Mouse (Mus musculus): ENCODE data around the gene Arntl2. TPM values are rescaled to one million over a fixed set of nuclear protein-coding genes. Genes with fewer than 3 reads are reported as not detected.
"Not testable (repeated sequence)": the region's sequence is repeated elsewhere in the genome, so short reads cannot be mapped to it uniquely, and the experiment has no call there.

Arntl2 gene
- polyA plus RNA-seq, 1 experiment: 5.8 TPM

- no peak for DNase-seq (ENCODE audit: low read depth)
- no peak for TF ChIP-seq CTCF (IDR thresholded peaks at IDR 0.05; ENCODE audit: borderline replicate concordance, extremely low read depth, insufficient read depth, insufficient read length)
- TF ChIP-seq POLR2A (IDR thresholded peaks at IDR 0.05; ENCODE audit: borderline replicate concordance, extremely low read depth, insufficient read depth, insufficient read length, poor library complexity, severe bottlenecking): no peak
These were observed 35.1 kb upstream of the Arntl2 start for GRCm38 (mm10) chr6:146760736-146761135.

GRCm38 (mm10) chr6:146762264-146762898, 33.5 kb upstream of the Arntl2 start:
- DNase-seq (ENCODE audit: low read depth): peak; percentile 43
- TF ChIP-seq POLR2A (IDR thresholded peaks at IDR 0.05; ENCODE audit: borderline replicate concordance, extremely low read depth, insufficient read depth, insufficient read length, poor library complexity, severe bottlenecking): no peak
- peak; percentile 57; the same call in 1 of the 2 replicates for TF ChIP-seq CTCF (IDR thresholded peaks at IDR 0.05; ENCODE audit: borderline replicate concordance, extremely low read depth, insufficient read depth, insufficient read length)

GRCm38 (mm10) chr6:146764593-146764992, 31.3 kb upstream of the Arntl2 start:
- DNase-seq (ENCODE audit: low read depth): no peak
- no peak for TF ChIP-seq POLR2A (IDR thresholded peaks at IDR 0.05; ENCODE audit: borderline replicate concordance, extremely low read depth, insufficient read depth, insufficient read length, poor library complexity, severe bottlenecking)
- no peak for TF ChIP-seq CTCF (IDR thresholded peaks at IDR 0.05; ENCODE audit: borderline replicate concordance, extremely low read depth, insufficient read depth, insufficient read length)

GRCm38 (mm10) chr6:146765270-146765669, 30.6 kb upstream of the Arntl2 start:
- no peak for TF ChIP-seq POLR2A (IDR thresholded peaks at IDR 0.05; ENCODE audit: borderline replicate concordance, extremely low read depth, insufficient read depth, insufficient read length, poor library complexity, severe bottlenecking)
- no peak for TF ChIP-seq CTCF (IDR thresholded peaks at IDR 0.05; ENCODE audit: borderline replicate concordance, extremely low read depth, insufficient read depth, insufficient read length)

GRCm38 (mm10) chr6:146768813-146769404, 26.9 kb upstream of the Arntl2 start:
- DNase-seq (ENCODE audit: low read depth): no peak
- TF ChIP-seq CTCF (IDR thresholded peaks at IDR 0.05; ENCODE audit: borderline replicate concordance, extremely low read depth, insufficient read depth, insufficient read length): no peak
- TF ChIP-seq POLR2A (IDR thresholded peaks at IDR 0.05; ENCODE audit: borderline replicate concordance, extremely low read depth, insufficient read depth, insufficient read length, poor library complexity, severe bottlenecking): no peak

More at GRCm38 (mm10) chr6:146765270-146765669, 30.6 kb upstream of the Arntl2 start:
- DNase-seq (ENCODE audit: low read depth): no peak

GRCm38 (mm10) chr6:146770005-146770745, 25.7 kb upstream of the Arntl2 start:
- no peak for DNase-seq (ENCODE audit: low read depth)
- TF ChIP-seq CTCF (IDR thresholded peaks at IDR 0.05; ENCODE audit: borderline replicate concordance, extremely low read depth, insufficient read depth, insufficient read length) (no peak), POLR2A (IDR thresholded peaks at IDR 0.05; ENCODE audit: borderline replicate concordance, extremely low read depth, insufficient read depth, insufficient read length, poor library complexity, severe bottlenecking) (no peak)

GRCm38 (mm10) chr6:146770808-146771207, 25.0 kb upstream of the Arntl2 start:
- DNase-seq (ENCODE audit: low read depth): no peak
- TF ChIP-seq POLR2A (IDR thresholded peaks at IDR 0.05; ENCODE audit: borderline replicate concordance, extremely low read depth, insufficient read depth, insufficient read length, poor library complexity, severe bottlenecking): no peak
- no peak for TF ChIP-seq CTCF (IDR thresholded peaks at IDR 0.05; ENCODE audit: borderline replicate concordance, extremely low read depth, insufficient read depth, insufficient read length)

- DNase-seq (ENCODE audit: low read depth): not testable (repeated sequence)
These were observed 20.0 kb upstream of the Arntl2 start for GRCm38 (mm10) chr6:146775864-146776263.

- TF ChIP-seq POLR2A (IDR thresholded peaks at IDR 0.05; ENCODE audit: borderline replicate concordance, extremely low read depth, insufficient read depth, insufficient read length, poor library complexity, severe bottlenecking) (no peak), CTCF (IDR thresholded peaks at IDR 0.05; ENCODE audit: borderline replicate concordance, extremely low read depth, insufficient read depth, insufficient read length) (no peak)
These were observed 19.1 kb upstream of the Arntl2 start for GRCm38 (mm10) chr6:146776610-146777389.

GRCm38 (mm10) chr6:146778055-146778454, 17.8 kb upstream of the Arntl2 start:
- TF ChIP-seq POLR2A (IDR thresholded peaks at IDR 0.05; ENCODE audit: borderline replicate concordance, extremely low read depth, insufficient read depth, insufficient read length, poor library complexity, severe bottlenecking) (no peak), CTCF (IDR thresholded peaks at IDR 0.05; ENCODE audit: borderline replicate concordance, extremely low read depth, insufficient read depth, insufficient read length) (no peak)
- DNase-seq (ENCODE audit: low read depth): no peak

More at GRCm38 (mm10) chr6:146776610-146777389, 19.1 kb upstream of the Arntl2 start:
- DNase-seq (ENCODE audit: low read depth): no peak

GRCm38 (mm10) chr6:146781566-146781965, 14.3 kb upstream of the Arntl2 start:
- TF ChIP-seq CTCF (IDR thresholded peaks at IDR 0.05; ENCODE audit: borderline replicate concordance, extremely low read depth, insufficient read depth, insufficient read length) (no peak), POLR2A (IDR thresholded peaks at IDR 0.05; ENCODE audit: borderline replicate concordance, extremely low read depth, insufficient read depth, insufficient read length, poor library complexity, severe bottlenecking) (no peak)
- DNase-seq (ENCODE audit: low read depth): no peak

Measured in brain, embryonic 14.5 days (tissue).